Mouse (Mus musculus) liver, adult 2 months (tissue): ENCODE data around the gene Slc13a2. TPM values are rescaled to one million over a fixed set of nuclear protein-coding genes. Genes with fewer than 3 reads are reported as not detected.

Source experiments
- DNase-seq: peaks from one replicate; pipeline ENCODE4 v3.0.0-alpha.2; 2011; ENCODE audit warnings: low read depth, low spot score; ENCODE audit errors: extremely low read depth
- H3K27ac ChIP-seq: fragments of 200-500 bp; replicated peaks from 2 replicates; pipeline ENCODE4 v1.5.1; 2012; ENCODE audit warnings: low read depth, mild to moderate bottlenecking, control low read depth, inconsistent platforms, low read length; ENCODE audit not compliant: insufficient read depth
- H3K27me3 ChIP-seq: fragments of 200-500 bp; 2 replicates; pipeline ENCODE4 v1.6.1; 2012; ENCODE audit warnings: mild to moderate bottlenecking, moderate library complexity, low read length, inconsistent platforms; ENCODE audit not compliant: control insufficient read depth, insufficient read depth
- H3K36me3 ChIP-seq: fragments of 200-500 bp; 2 replicates; pipeline ENCODE4 v1.6.1; 2012; ENCODE audit warnings: low read length, inconsistent platforms; ENCODE audit not compliant: control insufficient read depth, insufficient read depth
- H3K4me1 ChIP-seq: fragments of 200-500 bp; 2 replicates; pipeline ENCODE4 v1.6.1; 2011; ENCODE audit warnings: low read length; ENCODE audit not compliant: control insufficient read depth, insufficient read depth
- H3K4me3 ChIP-seq: fragments of 200-500 bp; 2 replicates; pipeline ENCODE4 v1.5.1; 2011; ENCODE audit warnings: low read depth, mild to moderate bottlenecking, control low read depth, low read length, moderate library complexity; ENCODE audit not compliant: insufficient read depth
- H3K79me2 ChIP-seq: fragments of 200-500 bp; 2 replicates; pipeline ENCODE4 v1.6.1; 2012; ENCODE audit warnings: inconsistent platforms, mild to moderate bottlenecking, low read length, moderate library complexity; ENCODE audit not compliant: control insufficient read depth, insufficient read depth
- H3K9ac ChIP-seq: fragments of 200-500 bp; 2 replicates; pipeline ENCODE4 v1.6.1; 2012; ENCODE audit warnings: low read depth, mild to moderate bottlenecking, control low read depth, inconsistent platforms, low read length
- CTCF ChIP-seq: fragments of 200-500 bp; IDR thresholded peaks from 2 replicates; pipeline ENCODE4 v1.5.1; 2011; ENCODE audit warnings: low read depth, low read length, control low read depth
- POLR2A ChIP-seq: fragments of 200-500 bp; IDR thresholded peaks from 2 replicates; pipeline ENCODE4 v1.6.1; 2011; ENCODE audit warnings: low read length, control low read depth; ENCODE audit not compliant: insufficient read depth; ENCODE audit errors: extremely low read depth
- WGBS: fragments of 180-500 bp; shearing (Covaris S2); methylation state at CpG from one replicate; pipeline ENCODE4 v1.1.7; 2018; 5-methylcytosine and 5-hydroxymethylcytosine counted together
- polyA plus RNA-seq: library from polyadenylated mRNA; depleted of rRNA; stranded (reverse); fragments of >200 nt; gene quantifications from 2 replicates; pipeline ENCODE4 v1.2.3, GENCODE M21; 2012
- total RNA-seq: library from RNA; depleted of rRNA; stranded (reverse); fragments of >200 nt; gene quantifications from 2 replicates; pipeline ENCODE4 v1.2.3, GENCODE M21; 2014

The Slc13a2 gene
- total and polyA plus RNA-seq, 2 experiments, result 0.65 to 4.7 TPM

DNA sequence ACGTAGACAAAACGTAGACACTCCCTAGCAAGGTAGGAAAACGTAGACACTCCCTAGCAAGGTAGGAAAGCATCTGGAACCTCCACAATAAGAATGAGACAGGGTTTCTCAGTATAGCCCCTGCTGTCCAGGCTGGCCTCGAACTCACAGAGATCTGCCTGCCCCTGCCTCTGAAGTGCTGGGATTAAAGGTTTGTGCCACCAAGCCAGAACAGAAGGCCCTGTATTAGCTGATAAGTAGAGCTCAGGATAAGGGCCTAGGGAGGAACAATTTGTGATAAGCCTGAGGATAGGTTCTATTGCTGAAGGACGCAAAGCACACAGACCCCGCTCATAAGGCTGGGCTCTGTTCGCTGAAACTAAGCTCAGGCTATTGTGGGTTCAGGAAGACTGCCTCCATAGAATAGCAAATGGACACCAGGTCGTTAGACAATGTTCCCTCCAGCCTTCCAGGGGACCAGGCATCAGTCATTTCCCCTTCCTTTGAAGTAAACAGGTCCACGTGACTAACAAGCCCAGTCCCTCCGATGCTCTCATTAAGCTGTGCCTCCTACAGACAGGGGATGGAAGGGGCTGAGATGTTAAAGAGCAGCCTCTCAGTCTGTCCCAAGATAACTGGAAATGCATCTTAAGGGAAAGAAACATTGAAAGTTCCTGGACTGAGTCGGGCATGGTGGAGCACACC, 8.3 kb upstream of the Slc13a2 start:
- H3K27ac ChIP-seq, result no peak overlapping the region
- no peak for TF ChIP-seq POLR2A
- TF ChIP-seq CTCF, result no peak
- peaks cover 4% of the 10 kb centered on the region for H3K4me1 ChIP-seq
- H3K79me2 ChIP-seq, result no peaks in the 10 kb centered on the region
- WGBS, result 76% methylated on average over 11 of the region's 11 CpGs
- H3K9ac ChIP-seq, result no peak overlapping the region
- no peaks in the 10 kb centered on the region for H3K36me3 ChIP-seq
- no peaks in the 10 kb centered on the region for H3K27me3 ChIP-seq
- H3K4me3 ChIP-seq, result no peak overlapping the region
- no peak for DNase-seq

DNA sequence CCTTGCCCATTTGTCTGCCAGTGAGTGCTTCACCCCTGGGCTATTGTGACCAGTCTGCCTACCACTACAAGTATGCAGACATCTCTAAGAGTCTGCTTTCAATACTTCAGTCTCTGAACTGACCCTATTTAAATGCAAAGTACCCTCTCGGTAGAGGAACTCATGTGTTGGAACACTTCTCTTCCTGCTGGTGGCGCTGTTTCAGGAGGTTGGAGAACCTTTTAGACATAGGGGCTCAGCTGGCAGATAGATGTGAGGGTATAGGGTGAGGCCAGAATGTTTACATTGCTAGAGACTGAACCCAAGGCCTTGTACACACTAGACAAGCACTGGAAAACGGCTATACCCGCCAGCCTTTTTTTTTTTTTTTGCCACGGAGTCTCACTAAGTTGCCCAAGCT, 6.3 kb upstream of the Slc13a2 start:
- no peak for DNase-seq
- peaks cover 12% of the 10 kb centered on the region for H3K4me1 ChIP-seq
- no peaks in the 10 kb centered on the region for H3K27me3 ChIP-seq
- TF ChIP-seq CTCF (no peak), POLR2A (no peak)
- H3K4me3 ChIP-seq, result no peak overlapping the region
- no peak overlapping the region for H3K27ac ChIP-seq
- WGBS, result 70% methylated on average over 5 of the region's 5 CpGs
- H3K36me3 ChIP-seq, result no peaks in the 10 kb centered on the region
- H3K79me2 ChIP-seq, result no peaks in the 10 kb centered on the region
- H3K9ac ChIP-seq, result no peak overlapping the region

DNA sequence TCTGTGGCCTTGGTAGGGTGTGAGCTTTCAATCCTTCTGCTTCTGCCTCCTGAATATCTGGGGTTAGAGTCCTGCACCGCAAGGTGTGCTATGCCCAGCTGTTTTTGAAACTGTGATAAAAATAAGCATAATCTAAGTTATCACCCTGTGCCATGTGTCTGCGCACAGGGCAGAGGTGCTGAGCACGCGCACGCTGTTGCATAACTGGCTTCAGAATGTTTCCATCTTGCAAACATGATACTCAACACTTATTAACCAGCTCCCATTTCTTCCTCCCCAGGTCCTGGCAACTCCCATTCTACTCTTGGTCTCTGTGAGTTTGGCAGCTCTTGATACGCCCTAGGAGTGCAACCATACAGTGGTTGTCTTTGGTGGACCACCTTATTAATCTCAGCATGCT, 5.6 kb upstream of the Slc13a2 start:
- no peaks in the 10 kb centered on the region for H3K36me3 ChIP-seq
- peak; percentile 95 for DNase-seq
- peak overlapping the region; percentile 45; the same call in 1 of the 2 replicates for H3K27ac ChIP-seq
- no peak for TF ChIP-seq CTCF
- H3K4me3 ChIP-seq, result no peak overlapping the region
- H3K79me2 ChIP-seq, result no peaks in the 10 kb centered on the region
- H3K27me3 ChIP-seq, result no peaks in the 10 kb centered on the region
- H3K4me1 ChIP-seq, result peaks cover 16% of the 10 kb centered on the region
- 37% methylated on average over 6 of the region's 6 CpGs for WGBS
- no peak overlapping the region for H3K9ac ChIP-seq

DNA sequence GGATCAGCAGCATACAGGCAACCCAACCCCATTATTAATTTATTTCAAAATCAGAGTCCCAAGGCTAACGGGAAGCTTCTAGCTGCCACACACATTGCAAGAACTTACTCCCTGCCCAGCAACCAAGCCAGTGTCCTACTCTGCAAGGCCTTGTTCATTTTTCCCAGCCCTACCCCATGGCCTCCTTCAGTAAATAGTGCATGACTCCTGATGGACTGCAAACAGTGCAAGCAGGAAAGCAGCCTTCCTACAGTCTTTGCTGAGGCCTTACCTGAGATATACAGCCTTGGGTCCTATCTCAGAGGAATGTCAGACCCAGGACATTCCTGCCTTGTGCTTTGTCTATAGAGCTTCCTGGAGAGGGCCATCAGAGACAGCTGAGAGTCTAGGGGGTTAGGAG, 3.6 kb upstream of the Slc13a2 start:
- TF ChIP-seq CTCF, result no peak
- TF ChIP-seq POLR2A, result no peak
- Histone ChIP-seq H3K36me3 (no peaks in the 10 kb centered on the region), H3K9ac (no peak overlapping the region), H3K27ac (no peak overlapping the region), H3K27me3 (no peaks in the 10 kb centered on the region), H3K4me3 (no peak overlapping the region), H3K79me2 (no peaks in the 10 kb centered on the region), H3K4me1 (peaks cover 27% of the 10 kb centered on the region)
- no peak for DNase-seq
- WGBS, result 36% methylated on average over 1 of the region's 1 CpGs

DNA sequence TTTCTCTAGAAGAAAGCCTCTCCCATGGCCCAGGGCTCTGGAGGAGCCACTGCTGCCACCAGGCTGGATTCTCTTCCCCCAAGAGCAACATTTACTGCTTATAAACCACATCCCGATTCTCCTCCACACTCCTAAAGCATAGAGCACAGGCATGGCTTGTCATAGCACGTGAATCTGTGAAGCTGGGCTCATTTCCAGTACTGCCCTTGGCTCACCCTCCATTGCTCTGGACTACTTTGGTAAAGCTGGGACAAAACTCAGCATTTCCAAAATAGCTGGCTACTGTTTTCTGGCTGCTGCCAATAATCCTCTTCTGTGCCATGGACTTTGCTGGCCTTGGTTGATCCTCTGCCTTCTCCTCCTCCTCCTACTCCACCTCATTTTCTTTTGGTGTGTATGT, 2.3 kb upstream of the Slc13a2 start:
- peak; percentile 98 for DNase-seq

DNA sequence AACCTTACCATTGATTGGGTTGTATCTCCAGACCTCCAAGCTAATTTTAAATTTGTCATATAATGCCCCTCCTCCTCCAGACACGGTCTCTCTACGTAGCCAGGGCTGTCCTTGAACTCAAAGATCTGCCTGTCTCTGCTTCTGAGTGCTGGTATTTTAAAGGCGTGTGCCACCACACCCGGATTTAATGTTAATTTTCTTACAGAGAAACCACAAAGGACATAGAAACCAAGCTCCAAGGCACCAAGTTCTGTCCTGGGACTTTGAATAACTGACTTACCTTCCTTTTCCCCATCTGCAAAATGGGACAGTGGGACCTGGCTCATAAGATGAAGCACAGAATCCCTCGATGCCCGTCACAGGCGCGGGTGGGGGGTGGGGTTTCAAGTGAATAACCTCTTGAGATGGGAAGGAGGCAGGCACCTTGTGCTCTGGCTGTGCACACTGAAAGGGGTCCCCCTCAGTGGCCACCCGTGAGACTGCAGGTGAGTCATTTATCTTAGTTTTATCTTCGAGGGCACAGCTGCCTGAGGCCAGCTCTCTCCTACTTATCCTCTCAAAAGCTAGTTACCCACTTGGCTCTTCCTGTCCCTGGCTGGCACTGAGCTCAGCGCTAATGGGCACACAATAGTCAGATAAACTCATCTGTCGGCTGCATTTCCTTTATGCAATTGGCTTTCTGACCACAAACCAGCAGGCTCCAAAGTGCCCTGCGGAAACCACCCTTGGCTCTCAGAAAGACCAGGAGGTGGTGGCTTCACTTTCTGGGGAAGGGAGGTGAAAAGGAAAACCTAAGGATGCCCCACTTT, 612 bp downstream of the Slc13a2 start:
- Histone ChIP-seq H3K27me3 (no peaks in the 10 kb centered on the region), H3K4me1 (peaks cover 33% of the 10 kb centered on the region), H3K4me3 (no peak overlapping the region), H3K79me2 (no peaks in the 10 kb centered on the region), H3K9ac (no peak overlapping the region), H3K36me3 (no peaks in the 10 kb centered on the region), H3K27ac (no peak overlapping the region)
- TF ChIP-seq CTCF, result no peak
- TF ChIP-seq POLR2A, result no peak
- peak; percentile 60 for DNase-seq
- 47% methylated on average over 13 of the region's 13 CpGs for WGBS

More for the DNA sequence above, 2.3 kb upstream of the Slc13a2 start:
- no peaks in the 10 kb centered on the region for H3K36me3 ChIP-seq
- H3K9ac ChIP-seq, result no peak overlapping the region
- peaks cover 31% of the 10 kb centered on the region for H3K4me1 ChIP-seq
- H3K4me3 ChIP-seq, result no peak overlapping the region
- TF ChIP-seq POLR2A, result no peak
- TF ChIP-seq CTCF, result no peak
- 16% methylated on average over 2 of the region's 2 CpGs for whole genome bisulfite sequencing
- H3K27ac ChIP-seq, result 0 out of 2 replicates have a peak overlapping the region, but pooled peaks have one; percentile 3
- H3K79me2 ChIP-seq, result no peaks in the 10 kb centered on the region
- no peaks in the 10 kb centered on the region for H3K27me3 ChIP-seq
